Mouse (Mus musculus) liver, adult (tissue): Measurements from ENCODE around the gene Wrap73.

Experiments used
- GATA4 ChIP-seq: IDR thresholded peaks from 2 replicates; pipeline ENCODE4 v1.6.1; 2014; ENCODE audit warnings: mild to moderate bottlenecking, low read length; ENCODE audit not compliant: insufficient replicate concordance

Wrap73 gene

DNA sequence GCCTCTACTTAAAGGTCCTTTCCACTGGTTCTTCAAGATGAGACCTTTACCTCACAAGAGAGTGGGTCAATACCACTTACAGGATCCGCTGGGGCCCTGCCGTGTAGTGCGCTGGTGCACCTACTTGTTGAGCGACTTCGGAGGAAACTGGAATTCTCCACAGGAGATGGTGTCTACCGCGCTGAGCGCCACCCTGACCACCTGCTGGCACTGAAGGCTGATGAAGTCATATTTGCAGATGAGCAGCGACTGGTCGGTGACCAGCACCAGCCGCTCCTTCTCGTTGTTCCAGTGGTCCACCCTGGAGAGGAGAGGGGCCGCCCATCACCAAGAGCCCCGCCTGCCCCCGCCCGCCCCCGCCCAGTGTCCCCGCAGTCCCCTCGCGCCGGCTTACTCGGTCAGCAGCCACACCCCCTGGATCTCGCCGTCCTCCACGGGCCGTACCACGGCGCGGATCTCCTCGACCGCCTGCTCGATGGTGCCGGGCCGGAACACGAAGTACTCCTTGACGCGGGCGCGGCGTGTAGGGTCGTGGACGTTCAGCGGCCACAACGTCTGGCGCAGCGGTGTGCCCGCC, 17.9 kb downstream of the Wrap73 start:
- no peak for TF ChIP-seq GATA4

DNA sequence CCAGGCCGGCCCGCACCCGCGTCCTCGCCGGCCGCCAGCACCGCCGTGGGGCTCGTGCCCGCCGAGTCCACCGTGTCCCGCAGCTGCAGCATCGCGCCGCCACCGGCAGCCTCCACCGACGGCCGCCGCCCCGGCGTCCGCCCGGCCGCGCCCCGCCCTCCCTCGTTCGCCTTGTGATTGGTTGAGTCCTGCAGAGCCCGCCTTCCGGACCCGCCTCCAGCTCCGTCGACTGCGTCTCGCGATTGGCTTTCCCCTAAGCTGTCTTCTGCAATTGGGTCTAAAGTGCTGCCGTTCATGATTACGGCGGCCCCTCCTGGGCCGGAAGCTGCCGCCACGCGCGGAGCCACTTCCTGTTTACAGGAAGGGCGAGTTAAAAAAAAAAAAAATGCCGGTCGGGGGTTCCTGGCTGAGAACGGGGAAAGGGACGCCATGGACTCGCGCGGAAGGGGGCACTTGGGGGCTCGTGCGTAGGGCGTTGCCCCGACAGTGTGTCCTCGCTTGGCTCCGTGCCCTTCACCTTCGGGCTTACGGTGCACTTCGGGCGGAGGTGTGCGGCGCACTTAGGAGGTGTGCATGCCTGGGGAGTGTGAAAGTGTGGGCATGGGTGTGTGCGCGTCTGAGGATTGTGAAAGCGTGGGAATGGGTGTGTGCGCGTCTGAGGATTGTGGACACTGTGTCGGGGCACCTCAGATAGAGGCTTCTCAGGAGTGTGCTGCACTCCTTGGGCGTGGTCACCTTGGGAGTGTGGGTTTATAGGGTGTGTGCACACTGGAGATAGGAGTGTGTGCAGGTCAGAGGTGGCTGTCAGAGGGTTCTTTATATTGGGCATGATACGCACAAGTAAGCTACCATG, 18.6 kb downstream of the Wrap73 start, which contains the start of gene Tprgl:
Gene Tprgl, minus strand, starts transcription at position 129 of the 853 bp plus-strand sequence.
- TF ChIP-seq GATA4: peak; percentile 19; the same call in 1 of the 2 replicates

- no peak for TF ChIP-seq GATA4
Measured at GRCm38 (mm10) chr4:154163296-154163695, 21.1 kb downstream of the Wrap73 start.

DNA sequence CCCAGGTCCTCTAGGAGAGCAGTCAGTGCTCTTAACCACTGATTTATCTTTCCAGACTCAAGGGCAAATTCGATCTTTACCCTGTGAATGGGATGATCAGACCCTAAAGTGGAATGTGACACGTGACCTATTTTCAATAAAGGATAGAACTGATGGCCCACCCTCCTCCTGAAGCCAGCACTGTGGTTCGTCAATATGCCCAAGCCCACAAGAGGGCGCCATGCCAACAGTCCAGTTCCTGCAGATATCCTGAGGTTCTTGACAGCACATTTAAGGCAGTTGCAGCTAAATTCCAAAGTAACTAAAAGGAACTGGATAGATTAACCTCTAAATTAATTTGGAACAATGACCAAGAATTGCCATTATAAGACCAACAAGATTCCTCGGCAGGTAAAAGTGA, 24.9 kb downstream of the Wrap73 start:
- no peak for TF ChIP-seq GATA4

GRCm38 (mm10) chr4:154170021-154170420, 27.8 kb downstream of the Wrap73 start:
- TF ChIP-seq GATA4: no peak

GRCm38 (mm10) chr4:154170506-154171150, 28.5 kb downstream of the Wrap73 start, which contains the start of gene Megf6:
Megf6 (plus strand) TSS chr4:154170730.
- no peak for TF ChIP-seq GATA4

- TF ChIP-seq GATA4: no peak
Measured at GRCm38 (mm10) chr4:154171151-154171930, 29.2 kb downstream of the Wrap73 start.

DNA sequence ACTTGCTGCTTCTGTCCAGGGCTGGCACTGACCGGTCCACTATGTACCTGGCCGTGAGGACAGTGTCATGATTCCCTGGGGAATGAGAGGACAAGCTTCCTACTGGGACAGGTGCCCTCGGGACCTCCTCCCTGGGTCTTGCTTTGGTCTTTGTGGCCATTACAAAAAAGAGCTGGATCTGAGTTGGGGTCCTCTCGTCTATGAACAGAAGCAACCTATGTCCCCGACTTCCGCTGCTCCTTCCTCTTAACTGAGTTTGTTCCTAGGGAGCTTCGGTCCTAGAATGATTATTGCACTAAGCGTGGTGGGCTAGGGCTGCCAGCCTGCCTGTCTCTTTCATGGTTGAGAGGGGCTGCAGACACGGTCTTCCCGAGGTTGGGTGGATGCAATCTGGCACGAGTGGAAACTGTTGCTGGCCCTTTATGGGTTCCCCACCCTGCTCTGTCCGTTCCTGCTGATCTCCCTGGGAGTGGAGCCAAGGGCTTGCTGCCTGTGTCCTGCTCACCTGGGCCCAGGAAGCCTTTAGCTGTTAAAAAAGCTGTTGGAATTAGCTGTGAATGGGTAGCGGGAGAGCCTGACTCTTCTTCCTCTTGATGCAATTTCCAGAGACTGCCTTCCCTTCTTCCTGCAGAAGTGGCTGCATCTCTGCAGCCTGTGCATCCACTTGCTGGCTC, 29.9 kb downstream of the Wrap73 start:
- no peak for TF ChIP-seq GATA4

DNA sequence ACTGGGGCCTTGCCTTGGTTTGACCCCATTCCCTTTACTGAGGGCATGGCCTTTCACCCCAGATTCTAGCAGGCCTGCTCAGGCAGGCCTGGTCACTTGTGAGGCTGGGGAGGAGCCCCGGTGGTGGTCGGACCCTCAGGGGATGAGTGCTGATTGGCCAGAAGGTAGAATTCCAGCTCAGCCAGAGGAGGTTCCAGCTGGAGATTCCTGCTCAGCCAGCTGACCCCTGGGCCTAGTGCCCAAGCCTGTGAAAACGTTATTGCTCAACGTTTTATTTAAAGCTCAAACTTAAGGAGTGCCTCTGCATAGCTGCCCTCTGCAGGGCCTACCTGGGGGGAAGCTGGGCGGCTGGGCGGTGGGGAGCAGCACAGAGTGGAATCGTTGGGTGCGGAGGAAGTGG, 35.1 kb downstream of the Wrap73 start:
- no peak for TF ChIP-seq GATA4

DNA sequence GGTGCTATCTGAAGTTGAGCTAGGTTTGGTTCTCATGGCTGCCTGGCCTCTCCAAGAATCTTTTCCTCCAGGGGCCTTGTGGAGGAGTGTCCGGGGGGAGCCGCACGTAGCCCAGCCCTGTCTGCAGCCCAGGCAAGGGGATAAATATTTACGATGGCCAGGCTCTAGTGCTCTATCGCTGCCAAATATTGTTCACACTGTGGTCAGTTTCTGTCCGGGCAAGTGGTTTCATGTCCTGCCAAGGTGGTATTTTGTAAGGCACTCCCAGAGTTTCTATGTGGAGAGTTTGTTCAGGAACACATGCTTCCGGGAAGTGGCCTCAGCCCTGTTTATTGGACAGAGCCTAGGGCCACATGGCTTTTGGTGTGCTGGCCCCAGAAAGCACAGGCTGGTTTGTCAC, 38.8 kb downstream of the Wrap73 start:
- TF ChIP-seq GATA4: no peak

DNA sequence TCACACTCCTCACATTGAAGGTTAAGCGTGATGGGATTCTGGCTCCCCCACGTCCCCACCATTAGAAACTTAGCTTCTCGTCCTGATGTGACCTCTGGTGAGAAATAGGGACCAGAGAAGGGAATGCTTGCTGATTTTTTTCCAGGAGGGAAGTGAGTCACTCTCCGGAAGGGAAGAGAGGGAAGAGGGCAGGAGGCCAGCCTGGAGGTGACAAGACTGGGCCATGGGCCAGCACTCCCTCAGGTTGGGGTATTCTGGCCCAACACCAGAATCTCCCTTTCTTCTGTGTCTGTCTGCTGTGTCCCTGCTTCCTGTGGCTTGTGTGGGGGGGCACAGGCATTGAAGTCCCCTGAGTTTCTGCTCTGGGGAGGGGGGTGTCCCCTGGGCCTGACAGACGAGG, 41.4 kb downstream of the Wrap73 start:
- TF ChIP-seq GATA4: no peak

DNA sequence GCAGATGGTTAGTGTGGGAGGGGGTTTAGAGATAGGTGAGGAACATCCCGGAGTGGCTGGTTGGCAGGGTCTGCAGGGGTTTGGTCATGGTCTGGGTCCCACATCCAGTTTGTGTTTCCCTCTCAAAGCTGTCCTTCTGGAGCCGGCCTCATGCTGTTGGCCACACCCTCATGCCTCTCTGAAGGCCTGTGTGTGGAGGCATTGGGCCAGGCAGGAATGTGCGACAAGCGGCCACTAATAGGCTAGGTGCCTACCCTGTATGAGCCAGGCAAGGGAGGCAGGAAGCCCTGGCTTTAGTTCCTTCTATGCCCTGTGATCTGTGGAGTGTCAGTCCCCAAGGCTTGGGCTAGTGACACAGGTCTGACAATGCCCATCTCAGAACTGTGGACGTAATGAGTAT, 42.8 kb downstream of the Wrap73 start:
- TF ChIP-seq GATA4: no peak

DNA sequence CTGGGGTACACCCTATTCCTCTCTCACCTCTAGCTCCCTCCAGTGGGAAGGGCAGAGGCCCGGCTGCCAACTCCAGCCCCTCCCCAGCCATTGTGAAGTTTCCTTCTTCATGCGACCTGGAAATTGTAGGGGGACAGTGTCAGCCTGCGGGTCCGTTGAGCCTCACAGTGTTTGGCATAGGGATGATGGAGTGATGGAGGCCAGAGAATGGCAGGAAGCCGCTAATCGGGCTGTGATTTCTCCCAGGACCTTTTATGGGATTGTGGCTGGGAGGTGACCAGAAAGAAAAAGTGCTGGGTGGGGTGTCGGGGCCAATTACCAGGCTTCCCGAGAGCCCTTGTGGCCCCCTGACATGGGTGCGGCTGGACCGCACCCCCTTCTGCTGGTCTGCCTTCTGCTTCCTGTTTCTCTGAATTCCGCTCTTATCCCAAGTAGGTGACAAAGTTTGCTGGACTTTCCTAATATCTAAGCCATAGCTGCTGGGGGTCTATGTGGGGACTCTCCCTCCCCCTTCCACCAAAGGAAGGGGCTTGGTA, 43.9 kb downstream of the Wrap73 start:
- TF ChIP-seq GATA4: peak; percentile 68; the same call in 1 of the 2 replicates

- TF ChIP-seq GATA4: no peak; the same call in 1 of the 2 replicates
Measured at GRCm38 (mm10) chr4:154188948-154189347, 46.8 kb downstream of the Wrap73 start.
